Mouse (Mus musculus): ENCODE measurements around the gene Cdh16. TPM values are rescaled to one million over a fixed set of nuclear protein-coding genes. Genes with fewer than 3 reads are reported as not detected.

Cdh16 gene
- polyA plus RNA-seq, 1 experiment = not detected

GRCm38 (mm10) chr8:104611613-104612012 is 12.6 kb downstream of the Cdh16 start:
- Histone ChIP-seq H3K4me3 (ENCODE audit: control insufficient read depth, low read depth, low read length) (no peak overlapping the region), H3K27me3 (ENCODE audit: control insufficient read depth, insufficient read depth, low read length) (no peaks in the 10 kb centered on the region), H3K27ac (ENCODE audit: control insufficient read depth, insufficient read depth, low read depth, low read length) (no peak overlapping the region), H3K4me1 (ENCODE audit: control insufficient read depth, insufficient read depth, low read length) (no peaks in the 10 kb centered on the region), H3K36me3 (ENCODE audit: control insufficient read depth, insufficient read depth, low read length) (no peaks in the 10 kb centered on the region)
- TF ChIP-seq CTCF (IDR thresholded peaks at IDR 0.05; ENCODE audit: control insufficient read depth, insufficient read depth, insufficient replicate concordance, low read depth, low read length) = no peak
- no peak for TF ChIP-seq POLR2A (IDR thresholded peaks at IDR 0.05; ENCODE audit: control insufficient read depth, low read depth, low read length)

- Histone ChIP-seq H3K36me3 (ENCODE audit: control insufficient read depth, insufficient read depth, low read length) (no peaks in the 10 kb centered on the region), H3K27ac (ENCODE audit: control insufficient read depth, insufficient read depth, low read depth, low read length) (no peak overlapping the region), H3K4me3 (ENCODE audit: control insufficient read depth, low read depth, low read length) (no peak overlapping the region), H3K4me1 (ENCODE audit: control insufficient read depth, insufficient read depth, low read length) (no peaks in the 10 kb centered on the region), H3K27me3 (ENCODE audit: control insufficient read depth, insufficient read depth, low read length) (no peaks in the 10 kb centered on the region)
- no peak for TF ChIP-seq POLR2A (IDR thresholded peaks at IDR 0.05; ENCODE audit: control insufficient read depth, low read depth, low read length)
- TF ChIP-seq CTCF (IDR thresholded peaks at IDR 0.05; ENCODE audit: control insufficient read depth, insufficient read depth, insufficient replicate concordance, low read depth, low read length) = 0 out of 2 replicates have a peak, but pooled peaks have one; percentile 3
Measured at GRCm38 (mm10) chr8:104610185-104610766, 13.9 kb downstream of the Cdh16 start.

- Histone ChIP-seq H3K4me1 (ENCODE audit: control insufficient read depth, insufficient read depth, low read length) (no peaks in the 10 kb centered on the region), H3K36me3 (ENCODE audit: control insufficient read depth, insufficient read depth, low read length) (no peaks in the 10 kb centered on the region), H3K27me3 (ENCODE audit: control insufficient read depth, insufficient read depth, low read length) (no peaks in the 10 kb centered on the region), H3K27ac (ENCODE audit: control insufficient read depth, insufficient read depth, low read depth, low read length) (no peak overlapping the region), H3K4me3 (ENCODE audit: control insufficient read depth, low read depth, low read length) (no peak overlapping the region)
- TF ChIP-seq CTCF (IDR thresholded peaks at IDR 0.05; ENCODE audit: control insufficient read depth, insufficient read depth, insufficient replicate concordance, low read depth, low read length) = no peak
- no peak for TF ChIP-seq POLR2A (IDR thresholded peaks at IDR 0.05; ENCODE audit: control insufficient read depth, low read depth, low read length)
Measured at GRCm38 (mm10) chr8:104609222-104609621, 15.0 kb downstream of the Cdh16 start.

DNA sequence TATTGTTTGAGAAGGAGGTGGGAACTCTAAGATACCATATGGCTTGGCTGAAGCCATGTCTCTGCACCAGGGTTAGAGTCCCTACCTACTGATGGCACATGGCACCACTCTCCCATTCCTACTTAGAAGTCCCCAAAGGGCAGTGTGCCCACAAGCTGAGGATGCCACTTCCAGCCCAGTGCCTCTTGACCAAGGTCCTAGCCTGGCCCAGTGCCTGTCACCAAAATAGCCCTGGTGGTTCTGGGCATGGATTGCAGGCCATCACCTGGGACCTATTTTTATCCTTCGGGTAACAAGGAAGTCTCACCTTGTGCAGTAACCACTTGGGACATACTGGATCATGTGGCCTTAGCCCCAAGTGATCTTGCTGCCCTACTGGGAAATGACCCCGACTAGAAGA is 16.3 kb downstream of the Cdh16 start:
- H3K36me3 ChIP-seq (ENCODE audit: control insufficient read depth, insufficient read depth, low read length) = no peaks in the 10 kb centered on the region
- H3K4me3 ChIP-seq (ENCODE audit: control insufficient read depth, low read depth, low read length) = no peak overlapping the region
- H3K27ac ChIP-seq (ENCODE audit: control insufficient read depth, insufficient read depth, low read depth, low read length) = no peak overlapping the region
- TF ChIP-seq POLR2A (IDR thresholded peaks at IDR 0.05; ENCODE audit: control insufficient read depth, low read depth, low read length) (no peak), CTCF (IDR thresholded peaks at IDR 0.05; ENCODE audit: control insufficient read depth, insufficient read depth, insufficient replicate concordance, low read depth, low read length) (no peak)
- H3K27me3 ChIP-seq (ENCODE audit: control insufficient read depth, insufficient read depth, low read length) = no peaks in the 10 kb centered on the region
- peaks cover 4% of the 10 kb centered on the region for H3K4me1 ChIP-seq (ENCODE audit: control insufficient read depth, insufficient read depth, low read length)

GRCm38 (mm10) chr8:104606329-104606728 is 17.9 kb downstream of the Cdh16 start:
- no peak for TF ChIP-seq POLR2A (IDR thresholded peaks at IDR 0.05; ENCODE audit: control insufficient read depth, low read depth, low read length)
- TF ChIP-seq CTCF (IDR thresholded peaks at IDR 0.05; ENCODE audit: control insufficient read depth, insufficient read depth, insufficient replicate concordance, low read depth, low read length) = no peak
- H3K4me3 ChIP-seq (ENCODE audit: control insufficient read depth, low read depth, low read length) = no peak overlapping the region
- peaks cover 17% of the 10 kb centered on the region for H3K4me1 ChIP-seq (ENCODE audit: control insufficient read depth, insufficient read depth, low read length)
- H3K27me3 ChIP-seq (ENCODE audit: control insufficient read depth, insufficient read depth, low read length) = no peaks in the 10 kb centered on the region
- no peaks in the 10 kb centered on the region for H3K36me3 ChIP-seq (ENCODE audit: control insufficient read depth, insufficient read depth, low read length)
- no peak overlapping the region for H3K27ac ChIP-seq (ENCODE audit: control insufficient read depth, insufficient read depth, low read depth, low read length)

GRCm38 (mm10) chr8:104603245-104603593 is 21.0 kb downstream of the Cdh16 start:
- H3K4me1 ChIP-seq (ENCODE audit: control insufficient read depth, insufficient read depth, low read length) = peaks cover 18% of the 10 kb centered on the region
- TF ChIP-seq CTCF (IDR thresholded peaks at IDR 0.05; ENCODE audit: control insufficient read depth, insufficient read depth, insufficient replicate concordance, low read depth, low read length) (no peak), POLR2A (IDR thresholded peaks at IDR 0.05; ENCODE audit: control insufficient read depth, low read depth, low read length) (no peak)
- H3K36me3 ChIP-seq (ENCODE audit: control insufficient read depth, insufficient read depth, low read length) = no peaks in the 10 kb centered on the region
- no peaks in the 10 kb centered on the region for H3K27me3 ChIP-seq (ENCODE audit: control insufficient read depth, insufficient read depth, low read length)
- no peak overlapping the region for H3K27ac ChIP-seq (ENCODE audit: control insufficient read depth, insufficient read depth, low read depth, low read length)
- no peak overlapping the region for H3K4me3 ChIP-seq (ENCODE audit: control insufficient read depth, low read depth, low read length)

DNA sequence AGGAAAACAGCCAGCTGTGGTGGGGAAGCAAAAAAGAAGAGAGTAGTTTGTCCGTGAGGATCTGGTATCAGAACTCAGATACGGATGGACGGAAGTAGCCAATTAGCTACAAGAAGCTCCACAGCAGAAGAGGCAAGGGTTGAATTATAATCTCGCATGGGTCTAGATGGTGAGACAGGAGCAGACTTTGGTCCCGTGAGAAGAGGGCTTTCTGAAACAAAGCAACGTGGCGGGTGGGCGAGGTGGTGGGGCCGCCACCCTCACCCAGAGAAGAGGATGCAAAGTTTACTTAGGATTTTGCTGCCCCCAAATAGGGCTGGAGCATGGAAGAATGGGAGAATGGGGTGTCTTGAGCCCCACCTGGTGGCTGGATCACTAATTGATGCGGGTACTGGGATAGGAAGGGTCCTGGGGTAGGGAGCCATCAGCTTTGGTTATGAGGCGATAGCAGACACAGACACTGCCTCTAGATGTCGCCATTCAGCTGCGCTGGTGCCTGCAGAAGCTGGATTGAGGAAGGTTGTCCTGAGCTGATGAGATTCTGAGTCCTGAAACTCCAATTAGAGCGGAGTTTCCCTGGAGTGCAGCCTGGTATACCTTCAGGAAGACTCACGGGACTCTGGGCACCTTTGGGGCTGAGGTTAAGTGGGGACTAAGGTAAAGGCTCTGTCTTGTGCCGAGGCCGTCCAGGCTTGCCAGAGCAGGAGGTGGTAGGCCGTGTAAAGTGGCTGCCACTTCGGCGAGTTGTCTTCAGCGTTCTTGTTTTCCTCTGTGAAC is 21.5 kb downstream of the Cdh16 start:
- TF ChIP-seq CTCF (IDR thresholded peaks at IDR 0.05; ENCODE audit: control insufficient read depth, insufficient read depth, insufficient replicate concordance, low read depth, low read length) = peak; percentile 90; the same call in 1 of the 2 replicates
- no peak for TF ChIP-seq POLR2A (IDR thresholded peaks at IDR 0.05; ENCODE audit: control insufficient read depth, low read depth, low read length)
- Histone ChIP-seq H3K4me3 (ENCODE audit: control insufficient read depth, low read depth, low read length) (peak overlapping the region; percentile 59), H3K27ac (ENCODE audit: control insufficient read depth, insufficient read depth, low read depth, low read length) (no peak overlapping the region), H3K4me1 (ENCODE audit: control insufficient read depth, insufficient read depth, low read length) (peaks cover 18% of the 10 kb centered on the region), H3K27me3 (ENCODE audit: control insufficient read depth, insufficient read depth, low read length) (no peaks in the 10 kb centered on the region), H3K36me3 (ENCODE audit: control insufficient read depth, insufficient read depth, low read length) (no peaks in the 10 kb centered on the region)
